Mouse (Mus musculus): ENCODE measurements at regions not wholly inside any gene's neighbourhood (a gene's known extent, or its start where the extent isn't known, plus 50 kb on each side); places are given as distances from the start of the nearest gene placed in this dataset.

DNA sequence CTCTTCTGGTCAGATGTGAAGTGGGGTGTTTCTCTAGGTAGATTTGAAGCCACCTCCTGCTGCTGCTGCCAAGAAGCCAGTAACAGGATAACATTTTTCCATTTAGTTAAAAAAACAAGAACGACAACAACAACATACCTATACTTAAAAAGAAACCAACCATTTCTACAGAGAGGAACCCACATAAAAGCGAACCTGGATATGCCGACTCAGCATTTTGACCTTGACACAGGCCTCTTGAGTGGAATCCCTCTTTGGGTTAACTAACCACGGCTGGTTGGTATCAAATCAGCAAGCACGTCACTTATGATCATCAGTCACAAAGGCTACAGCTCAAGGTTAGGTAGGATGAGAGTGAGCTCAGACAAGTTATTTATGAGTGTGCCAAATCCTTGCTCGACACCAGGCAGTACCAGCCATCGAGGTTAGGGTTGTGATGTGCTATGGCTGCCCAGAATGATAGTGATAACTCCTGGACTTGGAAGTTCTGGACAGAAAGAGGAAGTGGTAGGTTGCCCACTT lies 269.7 kb downstream of the Cbln1 start:
- no peak for DNase-seq (ENCODE audit: low spot score in 2 of 2)

GRCm38 (mm10) chr8:87199461-87200131 lies 272.8 kb downstream of the Cbln1 start:
- DNase-seq (ENCODE audit: low spot score in 2 of 2) = no peak

DNA sequence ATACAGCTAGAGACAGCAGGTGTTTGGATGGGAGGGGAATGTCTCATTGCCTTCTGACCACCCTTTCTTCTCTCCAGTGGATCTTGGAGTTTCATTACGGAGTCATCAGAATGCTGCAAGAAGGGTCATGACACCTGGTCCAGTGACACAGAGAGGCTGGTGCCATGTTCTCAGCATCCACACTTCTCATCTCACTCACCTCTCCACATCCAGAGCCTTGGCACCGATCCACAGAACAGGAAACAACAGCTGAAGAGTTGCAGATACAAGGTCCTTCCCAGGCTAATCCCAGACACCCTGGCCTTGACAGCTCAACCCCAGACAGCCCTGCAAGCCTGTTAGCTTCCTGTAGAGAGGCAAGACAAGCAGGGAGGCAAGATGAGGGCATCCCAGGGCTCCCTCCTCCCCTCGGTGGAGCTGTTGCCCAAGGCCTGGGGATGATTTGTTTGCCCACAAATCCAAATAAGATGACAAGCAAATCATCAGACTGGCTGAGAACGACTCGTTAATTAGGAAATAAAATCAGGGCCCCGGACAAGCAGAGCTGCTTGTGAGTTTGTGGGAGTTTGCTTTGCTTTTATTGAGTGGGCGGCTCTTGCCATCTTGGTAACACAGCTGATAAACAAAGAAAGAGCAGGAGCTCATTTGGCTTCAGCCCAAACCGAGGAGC lies 274.4 kb downstream of the Cbln1 start:
- DNase-seq (ENCODE audit: low spot score in 2 of 2) = no peak

- DNase-seq (ENCODE audit: low spot score in 2 of 2) = no peak
Observed at GRCm38 (mm10) chr8:87197000-87197399, 275.4 kb downstream of the Cbln1 start.

GRCm38 (mm10) chr8:87196050-87196449 lies 276.4 kb downstream of the Cbln1 start:
- no peak for DNase-seq (ENCODE audit: low spot score in 2 of 2)

DNA sequence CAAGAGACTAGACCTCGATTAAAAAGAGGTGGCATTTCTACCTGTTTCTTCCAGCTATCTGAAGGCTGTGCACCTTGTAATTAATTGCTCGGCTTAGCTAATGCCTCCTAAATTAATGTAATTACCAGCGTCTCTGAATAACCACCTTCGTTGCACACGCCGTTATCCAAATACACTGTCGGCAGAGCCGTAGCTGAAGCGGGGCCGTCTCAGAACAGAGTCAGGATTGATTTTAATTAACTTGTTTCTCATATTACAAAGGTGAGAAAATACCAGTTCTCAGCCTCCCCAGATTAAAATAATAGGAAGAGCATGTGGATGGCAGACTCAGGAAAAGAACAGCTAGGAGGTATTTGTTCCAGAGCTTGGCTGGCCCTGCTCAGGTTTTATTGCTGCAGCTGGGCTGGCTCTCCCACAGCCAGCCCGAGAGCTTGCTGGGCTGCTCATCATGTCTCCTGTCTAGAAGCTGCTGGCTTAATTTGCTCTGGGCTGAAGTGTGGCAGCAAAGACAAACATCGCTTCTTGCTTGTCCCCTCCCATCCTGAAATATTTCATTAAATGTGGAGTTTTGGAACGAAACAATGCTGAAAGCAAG lies 282.5 kb downstream of the Cbln1 start:
- no peak for DNase-seq (ENCODE audit: low spot score in 2 of 2)

- no peak for DNase-seq (ENCODE audit: low spot score in 2 of 2)
Observed at GRCm38 (mm10) chr8:87182888-87183287, 289.5 kb downstream of the Cbln1 start.

DNA sequence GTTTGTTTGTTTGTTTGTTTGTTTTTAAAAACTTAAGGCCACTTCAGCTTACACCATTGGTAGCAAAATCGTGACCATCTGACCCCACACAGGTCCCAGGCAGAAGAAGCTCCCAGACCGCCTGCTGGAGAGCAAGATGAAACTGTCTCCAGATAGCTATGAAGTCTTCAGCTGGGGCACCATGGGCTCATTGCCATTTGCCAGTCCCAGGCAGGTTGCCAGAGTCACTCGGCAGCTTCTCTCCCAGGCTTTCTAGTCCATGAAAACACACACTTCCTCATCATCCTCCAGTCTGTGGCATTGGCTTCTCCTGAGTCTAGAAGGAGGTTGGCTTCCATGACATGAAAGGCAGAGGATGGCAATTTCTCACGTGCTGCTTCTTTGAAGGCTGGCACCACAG lies 293.5 kb upstream of the N4bp1 start:
- DNase-seq (ENCODE audit: low spot score in 2 of 2) = no peak

- no peak for DNase-seq (ENCODE audit: low spot score in 2 of 2)
Observed at GRCm38 (mm10) chr8:87177620-87178019, 292.6 kb upstream of the N4bp1 start.

- DNase-seq (ENCODE audit: low spot score in 2 of 2) = no peak
Observed at GRCm38 (mm10) chr8:87175097-87175496, 290.0 kb upstream of the N4bp1 start.

DNA sequence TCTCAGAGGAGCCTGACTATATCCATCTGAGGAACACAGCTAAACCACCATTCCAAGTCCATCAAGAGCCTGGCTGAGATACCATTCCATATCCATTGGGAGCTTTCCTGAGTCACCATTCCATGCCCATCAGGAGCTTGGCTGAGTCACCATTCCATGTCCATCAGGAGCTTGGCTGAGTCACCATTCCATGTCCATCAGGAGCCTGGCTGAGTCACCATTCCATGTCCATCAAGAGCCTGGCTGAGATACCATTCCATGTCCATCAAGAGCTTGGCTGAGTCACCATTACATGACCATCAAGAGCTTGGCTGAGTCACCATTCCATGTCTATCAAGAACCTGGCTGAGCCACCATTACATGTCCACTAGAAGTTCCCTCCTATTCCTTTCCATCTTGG lies 288.7 kb upstream of the N4bp1 start:
- DNase-seq (ENCODE audit: low spot score in 2 of 2) = no peak

DNA sequence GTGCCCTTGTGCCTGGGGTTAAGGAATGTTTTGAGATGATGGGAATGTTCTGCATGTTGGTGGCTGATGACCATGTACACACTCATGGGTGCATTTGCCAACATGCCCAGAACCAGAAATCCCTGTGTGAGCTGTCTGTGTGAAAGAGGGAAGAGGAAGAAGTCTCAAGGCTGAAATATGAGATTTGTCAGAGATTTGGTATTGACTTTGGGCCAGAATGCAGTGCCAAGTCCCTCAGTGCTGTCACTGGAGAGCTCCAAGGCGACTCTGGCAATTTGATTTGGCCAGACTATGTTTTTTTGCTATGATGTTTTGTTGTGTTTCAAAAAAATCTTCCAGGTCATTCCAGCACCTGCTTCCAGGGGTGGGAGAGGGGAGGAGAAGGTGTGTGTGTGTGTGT lies 281.7 kb upstream of the N4bp1 start:
- DNase-seq (ENCODE audit: low spot score in 2 of 2) = no peak

- no peak for DNase-seq (ENCODE audit: low spot score in 2 of 2)
Observed at GRCm38 (mm10) chr8:87160416-87160815, 275.4 kb upstream of the N4bp1 start.

DNA sequence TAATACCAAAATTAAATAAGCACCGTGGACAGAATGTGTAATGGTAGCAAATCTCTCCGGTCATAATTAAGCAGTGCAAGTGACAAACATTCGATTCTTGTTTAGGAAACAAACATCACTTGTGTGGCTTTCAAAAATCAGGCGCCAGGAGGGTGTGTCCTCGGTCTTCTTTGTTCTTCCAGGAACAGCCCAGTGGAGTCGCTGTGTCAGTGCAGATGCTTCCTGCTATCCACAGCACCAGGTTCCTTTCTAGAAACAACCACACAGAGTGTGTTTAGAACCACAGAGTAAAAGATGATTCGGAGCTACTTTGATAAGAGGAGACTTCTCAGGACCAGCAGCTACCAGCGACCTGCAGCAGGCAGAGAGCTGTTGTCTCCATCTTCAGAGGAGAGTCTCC lies 273.3 kb upstream of the N4bp1 start:
- DNase-seq (ENCODE audit: low spot score in 2 of 2) = no peak

- no peak for DNase-seq (ENCODE audit: low spot score in 2 of 2)
Observed at GRCm38 (mm10) chr8:87155819-87156425, 270.9 kb upstream of the N4bp1 start.

DNA sequence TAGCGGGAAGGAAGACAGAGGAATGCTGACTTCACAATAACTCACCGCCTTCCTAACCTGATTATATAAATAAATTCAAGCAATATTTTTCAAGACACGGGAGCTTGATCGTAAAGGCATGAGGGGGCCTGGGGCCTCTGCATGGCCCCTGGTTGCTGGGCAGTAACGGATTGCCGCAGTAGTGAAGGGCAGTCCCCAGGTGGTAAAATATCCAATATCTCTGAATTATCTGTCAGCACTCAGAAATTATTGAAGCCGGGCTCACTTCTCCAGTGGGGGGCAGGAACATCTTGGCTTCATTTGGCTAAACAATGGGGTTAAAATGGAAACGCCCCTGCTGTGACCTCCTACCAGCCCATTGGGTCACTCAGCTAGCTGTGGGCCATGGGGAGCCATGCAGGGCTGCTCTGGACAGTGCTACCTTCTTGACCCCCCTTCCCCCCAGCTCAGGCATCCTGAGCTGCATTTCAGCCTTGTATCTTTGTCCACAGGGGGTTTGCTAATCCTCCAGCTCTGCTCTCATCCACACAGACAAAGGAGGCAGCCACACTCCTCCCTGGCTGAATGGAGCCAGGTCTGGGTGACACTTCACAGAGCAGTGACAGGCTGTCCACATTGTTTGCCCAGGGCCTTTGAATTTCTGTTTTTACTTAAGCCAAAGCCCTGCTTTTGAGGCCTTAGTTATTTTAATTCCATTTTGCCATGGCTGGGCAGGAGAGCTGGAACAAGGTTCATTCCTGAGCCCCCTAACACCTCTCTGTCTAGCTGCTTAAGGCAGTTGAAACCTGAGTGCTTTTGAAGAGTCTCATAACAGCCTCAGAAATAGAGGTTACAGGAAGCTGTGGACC lies 267.2 kb upstream of the N4bp1 start:
- DNase-seq (ENCODE audit: low spot score in 2 of 2) = no peak

DNA sequence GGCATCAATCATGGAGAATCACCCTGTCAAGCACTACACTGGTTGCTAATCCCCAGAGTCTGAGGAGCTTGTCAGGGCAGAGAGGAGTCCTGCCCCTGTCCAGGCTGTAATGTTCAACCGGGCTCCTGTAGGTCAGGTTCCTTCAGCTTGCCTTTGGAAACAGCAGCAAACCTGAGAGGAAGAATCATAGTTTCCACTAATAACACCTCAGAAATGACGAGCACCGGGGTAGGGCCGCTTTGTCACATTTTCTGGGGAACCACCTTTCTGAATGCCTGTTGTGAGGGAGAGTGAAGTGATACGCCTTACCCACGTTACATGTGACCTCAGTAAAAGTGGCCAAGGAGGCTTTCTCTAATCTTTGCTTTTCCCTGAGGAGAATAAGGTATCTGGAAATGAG lies 263.8 kb upstream of the N4bp1 start:
- DNase-seq (ENCODE audit: low spot score in 2 of 2) = no peak

DNA sequence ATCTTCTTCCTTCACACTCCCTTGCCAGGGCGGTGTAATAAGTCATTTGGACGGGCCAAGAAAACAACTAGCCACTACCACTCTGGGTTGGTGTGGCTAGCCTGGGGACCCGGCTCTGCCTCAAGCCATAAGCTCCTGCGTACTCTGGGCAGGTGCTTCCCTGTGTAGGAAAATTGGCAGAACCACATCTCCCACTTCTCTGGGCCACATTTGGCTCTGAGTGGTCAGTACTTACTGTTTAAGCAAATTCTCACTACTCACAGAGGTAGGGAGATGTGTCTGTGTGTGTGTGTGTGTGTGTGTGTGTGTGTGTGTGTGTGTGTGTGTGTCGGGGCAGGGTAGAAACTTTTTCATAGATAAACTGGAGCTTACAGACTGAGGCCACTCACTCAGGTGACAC lies 262.6 kb upstream of the N4bp1 start:
- DNase-seq (ENCODE audit: low spot score in 2 of 2) = no peak

GRCm38 (mm10) chr8:87137412-87137811 lies 252.4 kb upstream of the N4bp1 start:
- peak in 1 of 2 experiments; percentile 2 for DNase-seq (ENCODE audit: low spot score in 2 of 2)

DNA sequence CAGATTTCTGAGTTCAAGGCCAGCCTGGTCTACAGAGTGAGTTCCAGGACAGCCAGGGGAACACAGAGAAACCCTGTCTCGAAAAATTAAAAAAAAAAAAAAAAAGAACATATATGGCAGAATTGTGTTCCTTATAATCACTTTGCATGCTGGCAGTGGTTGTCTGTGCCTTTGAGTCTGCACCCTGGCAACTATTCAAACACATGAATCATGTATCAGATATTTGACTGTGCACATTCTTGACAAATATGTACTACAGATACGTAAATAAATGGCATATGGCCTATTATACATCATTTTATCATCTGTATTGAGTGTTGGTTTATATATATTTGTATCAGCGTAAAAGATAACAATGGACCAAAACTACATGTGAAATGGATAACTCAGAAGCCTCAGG lies 246.7 kb upstream of the N4bp1 start:
- no peak for DNase-seq (ENCODE audit: low spot score in 2 of 2)

DNA sequence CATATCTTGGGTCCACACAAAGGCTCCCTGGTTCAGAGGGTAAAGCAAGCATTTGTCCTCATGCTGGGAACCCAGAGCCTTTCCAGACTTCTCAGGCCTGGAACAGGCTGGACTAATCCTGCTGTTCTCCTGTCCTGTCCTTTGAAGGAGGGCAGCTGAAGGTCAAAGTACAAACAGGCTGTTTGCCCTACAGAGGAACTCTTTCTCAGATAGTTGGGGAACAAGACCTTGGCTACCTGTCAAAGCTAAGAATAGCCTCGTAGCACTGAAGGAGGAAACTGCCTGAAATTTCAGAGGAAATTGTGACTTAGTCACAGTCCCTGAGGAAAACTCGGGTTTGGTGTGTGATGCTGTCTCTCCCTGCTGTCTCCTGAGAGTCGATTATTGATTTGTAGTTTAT lies 245.6 kb upstream of the N4bp1 start:
- DNase-seq (ENCODE audit: low spot score in 2 of 2) = no peak

DNA sequence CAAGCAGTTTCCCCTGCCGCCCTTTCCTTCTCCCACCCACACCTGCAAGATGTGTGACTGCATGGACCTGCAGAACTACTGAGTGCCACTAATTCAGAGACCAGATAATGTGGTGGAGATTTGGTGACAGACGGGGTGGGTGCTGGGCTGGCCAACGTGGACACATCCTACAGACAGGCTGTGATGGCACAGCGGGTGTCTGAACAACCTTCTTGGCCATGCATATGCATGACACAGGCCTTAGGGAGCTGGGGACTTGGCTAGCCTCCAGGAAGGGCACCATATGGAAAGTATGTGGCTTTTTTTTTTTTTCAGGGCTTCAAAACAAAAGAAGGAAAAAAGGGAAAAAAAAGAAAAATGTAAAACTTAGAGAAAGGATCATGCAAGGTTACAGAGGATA lies 243.5 kb upstream of the N4bp1 start:
- DNase-seq (ENCODE audit: low spot score in 2 of 2) = no peak
